Mouse (Mus musculus) liver, postnatal 0 days (tissue): ENCODE results near the gene Tbx21. TPM values are rescaled to one million over a fixed set of nuclear protein-coding genes. Genes with fewer than 3 reads are reported as not detected.

Source experiments
- ATAC-seq: fragments of 200-750 bp; cut with Nextera tagmentation; 2 replicates; pipeline ENCODE4 v1.8.0; 2017; ENCODE audit warnings: mild to moderate bottlenecking, moderate library complexity
- DNase-seq: peaks from one replicate; pipeline ENCODE4 v3.0.0-alpha.2; 2016
- H3K27ac ChIP-seq: fragments of 300-500 bp; sonication (generic); 2 replicates; pipeline ENCODE4 v1.5.1; 2014; ENCODE audit warnings: antibody characterized with exemption, moderate library complexity, mild to moderate bottlenecking, low read depth
- H3K27me3 ChIP-seq: fragments of 300-500 bp; sonication (generic); 2 replicates; pipeline ENCODE4 v1.6.1; 2014; ENCODE audit warnings: low read length, control low read depth, mixed read lengths; ENCODE audit not compliant: insufficient read depth
- H3K36me3 ChIP-seq: fragments of 300-500 bp; sonication (generic); replicated peaks from 2 replicates; pipeline ENCODE4 v1.6.1; 2014; ENCODE audit warnings: mild to moderate bottlenecking, control low read depth, low read length, moderate library complexity, mixed read lengths; ENCODE audit not compliant: insufficient read depth
- H3K4me1 ChIP-seq: fragments of 300-500 bp; sonication (generic); 2 replicates; pipeline ENCODE4 v1.6.1; 2014; ENCODE audit warnings: antibody characterized with exemption, mild to moderate bottlenecking, control low read depth; ENCODE audit not compliant: insufficient read depth
- H3K4me2 ChIP-seq: fragments of 300-500 bp; sonication (generic); 2 replicates; pipeline ENCODE4 v1.6.1; 2014; ENCODE audit warnings: low read depth, mild to moderate bottlenecking, low read length, moderate library complexity, mixed read lengths
- H3K4me3 ChIP-seq: fragments of 300-500 bp; sonication (generic); 2 replicates; pipeline ENCODE4 v1.5.1; 2014; ENCODE audit warnings: low read depth, low read length
- H3K9ac ChIP-seq: fragments of 300-500 bp; sonication (generic); replicated peaks from 2 replicates; pipeline ENCODE4 v1.6.1; 2014; ENCODE audit warnings: mild to moderate bottlenecking, moderate library complexity
- H3K9me3 ChIP-seq: fragments of 300-500 bp; sonication (generic); 2 replicates; pipeline ENCODE4 v1.6.1; 2016; ENCODE audit warnings: mild to moderate bottlenecking, control low read depth, low read length, mixed read lengths
- CTCF ChIP-seq: sonication (generic); IDR thresholded peaks from 2 replicates; pipeline ENCODE4 v1.5.1; 2016; ENCODE audit warnings: antibody characterized with exemption, low read depth
- EP300 ChIP-seq: IDR thresholded peaks from 2 replicates; pipeline ENCODE4 v1.6.1; 2016; ENCODE audit warnings: antibody characterized with exemption, low read depth, mild to moderate bottlenecking
- WGBS: fragments of 180-500 bp; shearing (Covaris S2); extraction: QIAGEN DNeasy Blood & Tissue Kit; methylation state at CpG from one replicate; pipeline ENCODE4 v1.1.7; 2014; ENCODE audit not compliant: insufficient replicate concordance; 5-methylcytosine and 5-hydroxymethylcytosine counted together
- polyA plus RNA-seq: library from polyadenylated mRNA; unstranded; fragments of >200 nt; fragmentation: Nextera tagmentation; extraction: Ambion mirVana; gene quantifications from 2 replicates; pipeline ENCODE4 v1.2.1, GENCODE M21; 2015

Tbx21 gene
- polyA plus RNA-seq, 1 experiment from 2014 or later: 0.27 TPM

DNA sequence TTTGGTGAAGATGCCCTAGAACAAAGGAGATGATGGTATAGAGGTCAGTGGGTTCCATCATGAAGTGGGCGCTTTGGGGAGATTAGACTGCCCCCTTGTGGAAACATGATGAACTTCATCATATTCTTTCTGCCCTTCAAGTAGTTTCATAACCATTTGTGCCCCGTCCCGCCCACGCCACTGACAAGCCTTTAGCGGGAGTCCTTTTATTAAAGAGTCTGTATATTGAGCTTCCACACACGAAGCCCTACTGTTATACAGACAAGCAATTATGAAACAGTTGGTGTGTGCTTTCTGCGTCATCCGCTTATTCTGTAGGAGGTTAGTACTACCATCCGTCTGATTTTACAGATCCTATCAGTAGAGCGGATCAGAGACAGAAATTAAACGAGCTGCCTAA is 32.2 kb downstream of the Tbx21 start:
- no peaks in the 10 kb centered on the region for H3K36me3 ChIP-seq
- DNase-seq (peak; percentile 34), ATAC-seq (0 out of 2 replicates have a peak, but pooled peaks have one; percentile 7)
- no peaks in the 10 kb centered on the region for H3K4me1 ChIP-seq
- H3K27ac ChIP-seq: no peak overlapping the region
- TF ChIP-seq CTCF: peak; percentile 72
- TF ChIP-seq EP300: no peak
- no peak overlapping the region for H3K4me2 ChIP-seq
- WGBS: 29% methylated on average over 11 of the region's 11 CpGs
- H3K9me3 ChIP-seq: no peaks in the 10 kb centered on the region
- no peak overlapping the region for H3K4me3 ChIP-seq
- no peak overlapping the region for H3K9ac ChIP-seq
- H3K27me3 ChIP-seq: 0 out of 2 replicates have a peak, but pooled peaks cover 2% of the 10 kb centered on the region

- H3K36me3 ChIP-seq: no peaks in the 10 kb centered on the region
- ATAC-seq (no peak), DNase-seq (no peak)
- no peaks in the 10 kb centered on the region for H3K4me1 ChIP-seq
- 0 out of 2 replicates have a peak, but pooled peaks cover 2% of the 10 kb centered on the region for H3K27me3 ChIP-seq
- H3K27ac ChIP-seq: no peak overlapping the region
- no peaks in the 10 kb centered on the region for H3K9me3 ChIP-seq
- H3K4me2 ChIP-seq: no peak overlapping the region
- no peak overlapping the region for H3K4me3 ChIP-seq
- no peak for TF ChIP-seq CTCF
- TF ChIP-seq EP300: no peak
- WGBS: 48% methylated on average over 9 of the region's 9 CpGs
- H3K9ac ChIP-seq: no peak overlapping the region
These were observed 34.8 kb downstream of the Tbx21 start for GRCm38 (mm10) chr11:97080291-97080690.

DNA sequence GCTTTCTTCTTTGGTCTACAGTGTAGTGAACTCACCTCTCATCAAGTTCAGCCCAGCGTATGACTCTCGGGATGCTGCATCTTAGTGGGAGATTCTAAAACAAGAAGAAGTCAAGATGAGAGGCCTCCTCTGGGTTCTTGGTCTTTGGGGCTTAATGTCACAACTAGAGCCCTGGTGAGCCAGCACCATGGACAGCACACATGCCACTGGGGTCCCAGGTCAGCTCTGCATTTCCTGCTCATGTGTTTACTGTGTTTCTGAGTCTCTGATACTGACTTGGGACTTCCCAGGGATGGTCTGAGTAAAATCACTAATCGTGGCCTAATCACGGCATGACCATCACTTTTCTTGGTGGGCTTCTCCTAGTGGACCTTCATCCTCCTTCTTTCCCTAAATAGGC is 36.4 kb downstream of the Tbx21 start:
- 36% methylated on average over 4 of the region's 4 CpGs for WGBS
- no peak for TF ChIP-seq EP300
- no peak for TF ChIP-seq CTCF
- peak; percentile 47 for DNase-seq
- Histone ChIP-seq H3K27ac (no peak overlapping the region), H3K27me3 (0 out of 2 replicates have a peak, but pooled peaks cover 2% of the 10 kb centered on the region), H3K4me1 (no peaks in the 10 kb centered on the region), H3K9ac (no peak overlapping the region), H3K36me3 (no peaks in the 10 kb centered on the region), H3K4me3 (no peak overlapping the region), H3K9me3 (no peaks in the 10 kb centered on the region), H3K4me2 (no peak overlapping the region)
- no peak for ATAC-seq

DNA sequence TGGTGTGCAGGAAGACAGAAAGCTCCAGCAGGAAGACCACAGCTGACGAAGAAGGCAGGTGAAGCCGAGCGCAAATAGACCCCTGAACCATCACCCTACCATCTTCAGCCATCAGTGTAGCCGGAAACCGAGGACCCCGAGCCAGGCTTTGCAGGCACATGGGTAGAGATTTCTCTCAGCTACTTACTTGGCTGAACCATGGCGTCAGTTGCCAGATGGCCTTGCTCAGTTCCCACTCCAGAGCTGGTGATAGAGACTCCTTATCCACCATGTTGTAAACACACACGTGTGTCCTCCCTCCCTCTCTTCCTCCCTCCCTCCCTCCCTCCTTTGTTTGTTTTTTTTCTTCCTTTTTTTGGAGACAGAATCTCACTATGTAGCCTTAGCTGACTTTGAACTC is 40.9 kb downstream of the Tbx21 start:
- Histone ChIP-seq H3K9me3 (no peaks in the 10 kb centered on the region), H3K4me1 (no peaks in the 10 kb centered on the region), H3K4me2 (no peak overlapping the region), H3K36me3 (no peaks in the 10 kb centered on the region), H3K27me3 (no peaks in the 10 kb centered on the region), H3K4me3 (no peak overlapping the region), H3K9ac (no peak overlapping the region), H3K27ac (no peak overlapping the region)
- TF ChIP-seq CTCF (no peak), EP300 (no peak)
- DNase-seq (no peak), ATAC-seq (no peak)
- WGBS: 65% methylated on average over 8 of the region's 8 CpGs

GRCm38 (mm10) chr11:97072533-97072932 is 42.6 kb downstream of the Tbx21 start:
- no peak for ATAC-seq
- 0 out of 2 replicates have a peak, but pooled peaks cover 13% of the 10 kb centered on the region for H3K36me3 ChIP-seq
- no peak overlapping the region for H3K4me3 ChIP-seq
- no peak overlapping the region for H3K4me2 ChIP-seq
- TF ChIP-seq EP300: no peak
- TF ChIP-seq CTCF: peak; percentile 75
- H3K27me3 ChIP-seq: no peaks in the 10 kb centered on the region
- H3K27ac ChIP-seq: no peak overlapping the region
- peak; percentile 55 for DNase-seq
- 29% methylated on average over 3 of the region's 3 CpGs for WGBS
- no peaks in the 10 kb centered on the region for H3K4me1 ChIP-seq
- no peak overlapping the region for H3K9ac ChIP-seq
- no peaks in the 10 kb centered on the region for H3K9me3 ChIP-seq

DNA sequence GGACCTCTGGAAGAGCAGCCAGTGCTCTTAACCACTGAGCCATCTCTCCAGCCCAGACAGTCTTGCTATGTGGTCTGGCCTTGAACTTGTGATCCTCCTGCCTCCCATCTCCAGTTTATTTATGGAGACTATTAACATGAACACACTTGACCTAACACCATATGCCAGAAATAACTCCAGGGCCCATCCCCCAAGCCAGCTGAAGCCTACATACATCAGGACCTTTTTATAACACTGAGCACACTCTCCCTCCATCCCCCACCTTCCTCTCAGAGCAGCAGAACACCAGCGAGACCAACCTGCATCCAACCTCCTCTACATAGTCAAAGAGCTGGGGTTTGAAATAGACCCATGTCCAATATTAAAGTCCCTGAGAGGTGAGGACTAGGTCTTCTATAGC is 44.0 kb downstream of the Tbx21 start:
- H3K27me3 ChIP-seq: no peaks in the 10 kb centered on the region
- H3K4me1 ChIP-seq: no peaks in the 10 kb centered on the region
- H3K9me3 ChIP-seq: no peaks in the 10 kb centered on the region
- no peak overlapping the region for H3K4me2 ChIP-seq
- H3K27ac ChIP-seq: no peak overlapping the region
- TF ChIP-seq EP300: no peak
- TF ChIP-seq CTCF: no peak
- no peak for ATAC-seq
- WGBS: 60% methylated on average over 1 of the region's 1 CpGs
- no peak overlapping the region for H3K9ac ChIP-seq
- H3K4me3 ChIP-seq: no peak overlapping the region
- DNase-seq: no peak
- H3K36me3 ChIP-seq: 0 out of 2 replicates have a peak, but pooled peaks cover 15% of the 10 kb centered on the region

GRCm38 (mm10) chr11:97069770-97070169 is 45.4 kb downstream of the Tbx21 start:
- Histone ChIP-seq H3K4me3 (no peak overlapping the region), H3K4me1 (no peaks in the 10 kb centered on the region), H3K36me3 (0 out of 2 replicates have a peak, but pooled peaks cover 15% of the 10 kb centered on the region), H3K4me2 (no peak overlapping the region), H3K27me3 (no peaks in the 10 kb centered on the region), H3K27ac (no peak overlapping the region), H3K9ac (no peak overlapping the region), H3K9me3 (no peaks in the 10 kb centered on the region)
- WGBS: 81% methylated on average over 2 of the region's 2 CpGs
- DNase-seq (no peak), ATAC-seq (no peak)
- TF ChIP-seq EP300: no peak
